ENCODE assay signal across 20 mouse cellular contexts in the genomic region with DNA sequence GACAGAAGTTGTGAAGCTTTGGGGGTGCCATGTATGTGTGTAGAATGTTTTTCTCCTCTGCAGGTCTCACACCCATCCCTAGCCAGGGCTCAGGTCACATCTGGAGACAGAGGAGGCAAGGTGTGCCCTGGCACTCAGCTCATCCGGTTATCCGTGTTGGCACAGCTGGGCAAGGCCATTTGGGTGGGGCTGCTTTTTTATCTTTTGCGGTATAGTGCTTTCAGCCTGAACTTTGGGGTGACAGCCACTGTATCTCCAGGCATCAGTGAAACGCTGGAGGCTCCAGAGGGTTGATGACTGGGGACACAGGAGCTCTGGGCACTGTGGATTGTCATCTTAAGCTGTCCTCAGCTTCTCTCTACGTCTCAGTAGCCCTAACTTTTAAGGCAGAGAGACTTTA. TPM values are rescaled to one million over a fixed set of nuclear protein-coding genes. Genes with fewer than 3 reads are reported as not detected.
A peak's percentile ranks its signal among the peaks of the same experiment; 100 is the strongest.
DNase-seq lines count a peak whose midpoint lies in the region; ATAC-seq and TF ChIP-seq lines count a peak whose summit lies in the region.
"Had no signal": no experiment of that assay in that cellular context is flagged by ENCODE, and none has a peak within 500 bp of the region (broad histone marks: within the 10 kb centered on the region; RNA-seq: fewer than 3 reads in every experiment).

No protein-coding gene starts in this region.

- 20% methylated on average over 5 of the region's 5 CpGs for WGBS in liver, embryonic 14.5 days (ENCODE audit: insufficient replicate concordance)

- DNase-seq in c-Kit-negative CD71-positive TER-119-positive erythroid progenitor cells, embryonic 14.5 days (ENCODE audit: low read depth, low spot score), result peak; percentile 75
- peak; percentile 79 to 84 (median 81) for DNase-seq in liver, embryonic 14.5 days (ENCODE audit: low read depth in 3 of 3, low spot score in 3 of 3)
- DNase-seq in spleen, postnatal 4 days (ENCODE audit: low spot score in 2 of 2), result peak; percentile 81 to 83
- DNase-seq in layer of hippocampus, adult 9-11 months, result no peak
- no peak for DNase-seq in kidney, postnatal 14 days
- DNase-seq in kidney, postnatal 4 days, result no peak
- DNase-seq: adrenal gland, postnatal 25 days; cerebellum, postnatal 25 days; gastrocnemius, postnatal 36 days; kidney, adult 11 months; kidney, postnatal 25 days; left cerebral cortex, postnatal 4 days had no signal

- peak overlapping the region; percentile 58 for H3K9ac ChIP-seq in liver, embryonic 14.5 days (replicated peaks)
- H3K9ac ChIP-seq: heart, embryonic 15.5 days; hindbrain, embryonic 12.5 days; neural tube, embryonic 12.5 days had no signal

- peak overlapping the region; percentile 94 for H3K27ac ChIP-seq in liver, embryonic 14.5 days
- H3K27ac ChIP-seq: forebrain, embryonic 10.5 days; heart, embryonic 15.5 days; hindbrain, embryonic 12.5 days; neural tube, embryonic 12.5 days had no signal

- TF ChIP-seq EP300 in liver, embryonic 14.5 days (IDR thresholded peaks at IDR 0.05; ENCODE audit: low read depth), result peak; percentile 87

- peaks cover 3% of the 10 kb centered on the region; the same call in 1 of the 2 replicates for H3K9me3 ChIP-seq in erythroblast, embryonic 14.5 days (ENCODE audit: control insufficient read depth, low read length)
- no peaks in the 10 kb centered on the region for H3K9me3 ChIP-seq in liver, embryonic 14.5 days (ENCODE audit: control insufficient read depth, low read length)
- H3K9me3 ChIP-seq: forebrain, embryonic 10.5 days; heart, embryonic 15.5 days; hindbrain, embryonic 12.5 days; neural tube, embryonic 12.5 days had no signal

- H3K4me1 ChIP-seq in erythroblast, embryonic 14.5 days (ENCODE audit: control insufficient read depth), result peaks cover 72% of the 10 kb centered on the region
- peaks cover 49 to 51% of the 10 kb centered on the region in 2 experiments for H3K4me1 ChIP-seq in liver, embryonic 14.5 days (replicated peaks; ENCODE audit: control insufficient read depth in 2 of 2, insufficient read depth in 2 of 2, low read length in 1 of 2)
- H3K4me1 ChIP-seq: heart, embryonic 15.5 days; hindbrain, embryonic 12.5 days; neural tube, embryonic 12.5 days had no signal

- H3K27me3 ChIP-seq in erythroblast, embryonic 14.5 days (ENCODE audit: control insufficient read depth), result no peaks in the 10 kb centered on the region
- H3K27me3 ChIP-seq in liver, embryonic 14.5 days (ENCODE audit: control insufficient read depth, insufficient read depth, low read length), result no peaks in the 10 kb centered on the region
- H3K27me3 ChIP-seq: heart, embryonic 15.5 days; hindbrain, embryonic 12.5 days; neural tube, embryonic 12.5 days had no signal

- H3K36me3 ChIP-seq in erythroblast, embryonic 14.5 days (ENCODE audit: control insufficient read depth), result peaks cover 8% of the 10 kb centered on the region
- H3K36me3 ChIP-seq in liver, embryonic 14.5 days (replicated peaks; ENCODE audit: control insufficient read depth, insufficient read depth, low read depth), result no peaks in the 10 kb centered on the region
- H3K36me3 ChIP-seq: forebrain, embryonic 10.5 days; heart, embryonic 15.5 days; hindbrain, embryonic 12.5 days; neural tube, embryonic 12.5 days had no signal

- peak overlapping the region; percentile 48 for H3K4me3 ChIP-seq in erythroblast, embryonic 14.5 days (replicated peaks)
- peak overlapping the region in 1 of 2 experiments; percentile 20; a peak in 1 of 4 replicates for H3K4me3 ChIP-seq in liver, embryonic 14.5 days (ENCODE audit: insufficient read depth in 1 of 2, low read depth in 2 of 2, low read length in 2 of 2)
- H3K4me3 ChIP-seq: forebrain, embryonic 10.5 days; heart, embryonic 15.5 days; hindbrain, embryonic 12.5 days; megakaryocyte, embryonic 14.5 days; neural tube, embryonic 12.5 days had no signal

- peak; percentile 94 for ATAC-seq in liver, embryonic 14.5 days (ENCODE audit: insufficient read depth)
- ATAC-seq: CD4-positive, CD25-positive, alpha-beta regulatory T cell, adult 4 months had no signal

- peak overlapping the region; percentile 72 for H3K4me2 ChIP-seq in liver, embryonic 14.5 days (ENCODE audit: low read depth)
- H3K4me2 ChIP-seq: heart, embryonic 15.5 days; hindbrain, embryonic 12.5 days; neural tube, embryonic 12.5 days had no signal

- no peak for TF ChIP-seq CTCF in liver, embryonic 14.5 days (IDR thresholded peaks at IDR 0.05; ENCODE audit: low read depth)

RNA-seq across cellular contexts. Expression of a gene that starts 10.9 kb away (rescaled TPM):
- polyA plus RNA-seq in erythroblast, embryonic 14.5 days (2012), result not detected in 2 replicates
- 28.7 and 29.2 TPM in 2 replicates for polyA plus RNA-seq in liver, embryonic 14.5 days (2012; rRNA removed)
- 26.7 and 37.0 TPM in 2 replicates for polyA plus RNA-seq in liver, embryonic 14.5 days (2014; fragmentation: Nextera tagmentation; extraction: Ambion mirVana)
- polyA plus RNA-seq: CD4-positive, CD25-positive, alpha-beta regulatory T cell, adult 4 months; embryonic facial prominence, embryonic 11.5 days; heart, embryonic 15.5 days; hindbrain, embryonic 12.5 days; neural tube, embryonic 12.5 days had no signal

RNA-seq across cellular contexts. Expression of a gene that starts 24.2 kb away (rescaled TPM):
- polyA plus RNA-seq in erythroblast, embryonic 14.5 days (2012), result 27.7 and 28.4 TPM in 2 replicates
- 17.4 and 26.6 TPM in 2 replicates for polyA plus RNA-seq in liver, embryonic 14.5 days (2012; rRNA removed)
- polyA plus RNA-seq in liver, embryonic 14.5 days (2014; fragmentation: Nextera tagmentation; extraction: Ambion mirVana), result 51.4 and 55.1 TPM in 2 replicates

RNA-seq across cellular contexts. Expression of a gene that starts 51.4 kb away (rescaled TPM):
- polyA plus RNA-seq in erythroblast, embryonic 14.5 days (2012), result 3.3 and 3.9 TPM in 2 replicates
- 2.3 and 2.7 TPM in 2 replicates for polyA plus RNA-seq in liver, embryonic 14.5 days (2012; rRNA removed)
- polyA plus RNA-seq in liver, embryonic 14.5 days (2014; fragmentation: Nextera tagmentation; extraction: Ambion mirVana), result 3.3 and 4.3 TPM in 2 replicates

RNA-seq across cellular contexts. Expression of a gene that starts 58.5 kb away (rescaled TPM):
- polyA plus RNA-seq in erythroblast, embryonic 14.5 days (2012), result 0.02 and 0.06 TPM in 2 replicates
- 0.11 and 0.16 TPM in 2 replicates for polyA plus RNA-seq in liver, embryonic 14.5 days (2012; rRNA removed)
- 0.10 TPM in 1 of 2 replicates, not detected in the other for polyA plus RNA-seq in liver, embryonic 14.5 days (2014; fragmentation: Nextera tagmentation; extraction: Ambion mirVana)

Comparison
In these comparisons a context has a peak if more than half of its experiments do, and no peak if none do; other contexts are left out.
1. DNase-seq: peak in c-Kit-negative CD71-positive TER-119-positive erythroid progenitor cells, embryonic 14.5 days (single experiment), liver, embryonic 14.5 days (3 of 3) and spleen, postnatal 4 days (2 of 2); none in layer of hippocampus, adult 9-11 months (single experiment), kidney, postnatal 14 days (single experiment) and kidney, postnatal 4 days (0 of 2).
2. RNA of a gene that starts 10.9 kb away (polyA plus RNA-seq): 26.7 to 37.0 TPM in liver, embryonic 14.5 days; not detected in erythroblast, embryonic 14.5 days; every median in the first group is over 10 times any median in the second.